Comparison of ENCODE assay signal across 18 mouse cellular contexts in genomic region chr2:167622965-167623364, GRCm38 (mm10). TPM values are rescaled to one million over a fixed set of nuclear protein-coding genes. Genes with fewer than 3 reads are reported as not detected.
A peak's percentile ranks its signal among the peaks of the same experiment; 100 is the strongest.
DNase-seq lines count a peak whose midpoint lies in the region; ATAC-seq and TF ChIP-seq lines count a peak whose summit lies in the region.
"Had no signal": no experiment of that assay in that cellular context is flagged by ENCODE, and none has a peak within 500 bp of the region (broad histone marks: within the 10 kb centered on the region; RNA-seq: fewer than 3 reads in every experiment).

No protein-coding gene starts in this region.

- no peak overlapping the region for H3K4me3 ChIP-seq in kidney, postnatal 0 days (replicated peaks; ENCODE audit: low read depth, low read length)
- H3K4me3 ChIP-seq in small intestine, adult 2 months (ENCODE audit: low read depth, low read length): no peak overlapping the region
- H3K4me3 ChIP-seq: embryonic facial prominence, embryonic 15.5 days; heart, adult 2 months; limb, embryonic 12.5 days; neural tube, embryonic 12.5 days had no signal

- no peak for DNase-seq in kidney, postnatal 0 days (ENCODE audit: low spot score)
- DNase-seq in kidney, adult 9 months: no peak
- peak; percentile 27 for DNase-seq in CD4-positive, CD25-positive, alpha-beta regulatory T cell, adult 2 months (ENCODE audit: low read depth, low spot score)
- DNase-seq in cerebellum, adult 9-10 months: no peak
- no peak for DNase-seq in left cerebral cortex, postnatal 14 days (ENCODE audit: low spot score in 2 of 2)
- DNase-seq: heart, adult 2 months; heart, postnatal 36 days; right cerebral cortex, postnatal 25 days; thymus, adult 2 months had no signal

- no peaks in the 10 kb centered on the region; the same call in 1 of the 2 replicates for H3K4me1 ChIP-seq in kidney, postnatal 0 days (replicated peaks; ENCODE audit: insufficient read depth, low read length)
- H3K4me1 ChIP-seq in small intestine, adult 2 months (ENCODE audit: control insufficient read depth, insufficient read depth, insufficient read length, low read length): peaks cover 17% of the 10 kb centered on the region

- H3K27me3 ChIP-seq in kidney, postnatal 0 days (ENCODE audit: insufficient read depth, low read length): no peaks in the 10 kb centered on the region
- H3K27me3 ChIP-seq in small intestine, adult 2 months (ENCODE audit: control insufficient read depth, insufficient read depth, low read length): no peaks in the 10 kb centered on the region
- H3K27me3 ChIP-seq: embryonic facial prominence, embryonic 15.5 days; limb, embryonic 12.5 days; neural tube, embryonic 12.5 days; Patski had no signal

- H3K9me3 ChIP-seq in kidney, postnatal 0 days (replicated peaks; ENCODE audit: low read length): no peaks in the 10 kb centered on the region
- H3K9me3 ChIP-seq: embryonic facial prominence, embryonic 15.5 days; limb, embryonic 12.5 days; neural tube, embryonic 12.5 days had no signal

- WGBS in kidney, postnatal 0 days: 47% methylated on average over 5 of the region's 5 CpGs
- 20% methylated on average over 5 of the region's 5 CpGs for WGBS in small intestine, adult 2 months

- no peak for ATAC-seq in kidney, postnatal 0 days (replicated peaks; ENCODE audit: low FRiP score, low read depth)
- peak; percentile 64 for ATAC-seq in inflammation-experienced regulatory T-cells, adult 6 months
- ATAC-seq: Patski had no signal

- TF ChIP-seq POLR2A in small intestine, adult 2 months (IDR thresholded peaks at IDR 0.05; ENCODE audit: low read depth, low read length): no peak

- intact Hi-C loops in left cerebral cortex, postnatal 14 days (cut with DNase I): no loop called here

- H3K27ac ChIP-seq in kidney, postnatal 0 days: peak overlapping the region; percentile 4; the same call in 1 of the 2 replicates
- H3K27ac ChIP-seq in small intestine, adult 2 months (ENCODE audit: insufficient read depth, low read depth, low read length): peak overlapping the region; percentile 77
- H3K27ac ChIP-seq: embryonic facial prominence, embryonic 15.5 days; heart, adult 2 months; limb, embryonic 12.5 days; neural tube, embryonic 12.5 days had no signal

- no peak overlapping the region for H3K9ac ChIP-seq in kidney, postnatal 0 days (ENCODE audit: low read depth, low read length)
- H3K9ac ChIP-seq: embryonic facial prominence, embryonic 15.5 days; limb, embryonic 12.5 days; neural tube, embryonic 12.5 days had no signal

- no peak for TF ChIP-seq CTCF in kidney, postnatal 0 days (IDR thresholded peaks at IDR 0.05; ENCODE audit: low read depth)
- no peak for TF ChIP-seq CTCF in small intestine, adult 2 months (IDR thresholded peaks at IDR 0.05; ENCODE audit: extremely low read depth, insufficient read length, insufficient replicate concordance, low read depth, low read length)

- peaks cover 9% of the 10 kb centered on the region; the same call in 1 of the 2 replicates for H3K36me3 ChIP-seq in kidney, postnatal 0 days (ENCODE audit: insufficient read depth, low read length)
- H3K36me3 ChIP-seq in small intestine, adult 2 months (ENCODE audit: control insufficient read depth, insufficient read depth, low read length): peaks cover 10% of the 10 kb centered on the region; the same call in 1 of the 2 replicates

- H3K4me2 ChIP-seq in kidney, postnatal 0 days (ENCODE audit: low read length): no peak overlapping the region
- H3K4me2 ChIP-seq: embryonic facial prominence, embryonic 15.5 days; limb, embryonic 12.5 days; neural tube, embryonic 12.5 days had no signal

RNA-seq across cellular contexts. Expression of gene Ube2v1, which starts 8.9 kb away (rescaled TPM):
- 256 and 262 TPM in 2 replicates for polyA plus RNA-seq in kidney, postnatal 0 days (2015; fragmentation: Nextera tagmentation; extraction: Ambion mirVana)
- 100 to 1,000 TPM; 370 to 426 (median 380) TPM for polyA plus RNA-seq in inflammation-experienced regulatory T-cells, adult 6 months (2017; shearing (Covaris generic))
- 58.0 and 89.8 TPM in 2 replicates for polyA plus RNA-seq in small intestine, adult 2 months (2012; rRNA removed)
- total RNA-seq in left cerebral cortex, postnatal 14 days (2021): 100 to 1,000 TPM; 215 to 250 TPM

RNA-seq across cellular contexts. Expression of gene Gm20431, which starts 38.3 kb away (rescaled TPM):
- 11.2 and 12.6 TPM in 2 replicates for polyA plus RNA-seq in kidney, postnatal 0 days (2015; fragmentation: Nextera tagmentation; extraction: Ambion mirVana)
- not detected for polyA plus RNA-seq in inflammation-experienced regulatory T-cells, adult 6 months (2017; shearing (Covaris generic))
- polyA plus RNA-seq in small intestine, adult 2 months (2012; rRNA removed): 0.10 TPM in 1 of 2 replicates, not detected in the other
- 10 to 100 TPM; 63.3 to 65.1 TPM for total RNA-seq in left cerebral cortex, postnatal 14 days (2021)
- total RNA-seq: midbrain, postnatal 0 days had no signal
- polyA plus RNA-seq: cortical plate, adult 2 months; large intestine, adult 2 months had no signal

Comparison
In these comparisons a context has a peak if more than half of its experiments do, and no peak if none do; other contexts are left out.
1. RNA of gene Gm20431, which starts 38.3 kb away (polyA plus RNA-seq): 11.2 to 12.6 TPM in kidney, postnatal 0 days; 0.10 TPM in small intestine, adult 2 months and not detected in inflammation-experienced regulatory T-cells, adult 6 months; every median in the first group is over 10 times any median in the second.